Mouse (Mus musculus) testis, postnatal 10 days (tissue): ENCODE data around the gene Arhgap45.

Experiments
- DNase-seq: peaks from one replicate; pipeline ENCODE4 v3.0.0; 2021; ENCODE audit warnings: low spot score

Arhgap45 gene

DNA sequence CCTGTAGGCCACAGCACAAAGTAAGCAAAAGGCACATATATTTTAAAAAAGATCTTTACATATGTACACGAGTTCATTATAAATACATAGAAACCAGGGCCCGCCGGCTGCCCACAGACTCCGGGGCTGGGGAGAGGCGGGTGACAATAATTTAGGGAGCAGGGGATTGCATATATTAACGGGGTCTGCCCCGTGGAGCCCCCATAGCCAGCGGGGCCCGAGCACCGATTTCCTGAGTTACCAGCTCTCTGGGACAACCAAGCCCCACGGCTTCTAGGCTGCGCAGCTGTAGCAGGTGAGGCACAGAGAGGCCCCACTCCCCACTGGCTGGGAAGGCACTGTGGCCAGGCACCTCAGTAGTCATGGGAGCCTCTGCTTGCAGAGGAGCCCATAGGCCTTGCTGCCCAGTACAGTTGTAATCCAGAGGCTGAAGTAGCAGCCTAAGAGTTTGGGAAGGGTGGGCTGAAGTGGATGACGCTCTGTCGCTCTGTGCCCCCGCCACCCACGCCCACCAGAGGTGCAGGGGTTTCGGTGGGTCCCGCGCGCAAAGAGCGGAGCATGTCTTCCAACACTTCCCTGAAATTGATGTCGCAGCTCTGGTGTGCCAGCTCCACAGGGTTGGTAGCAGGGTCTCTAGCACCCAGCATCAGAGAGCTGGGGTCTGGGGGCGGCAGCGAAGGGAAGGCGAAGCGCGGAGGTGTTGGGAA is 40.7 kb downstream of the Arhgap45 start:
- DNase-seq, result no peak

GRCm38 (mm10) chr10:80057683-80058326 is 41.4 kb downstream of the Arhgap45 start:
- peak; percentile 73 for DNase-seq

- DNase-seq, result peak; percentile 54
Observed at GRCm38 (mm10) chr10:80063104-80063503, 46.7 kb downstream of the Arhgap45 start.

- DNase-seq, result peak; percentile 53
Observed at GRCm38 (mm10) chr10:80063877-80064650, 47.6 kb downstream of the Arhgap45 start.

- DNase-seq, result no peak
Observed at GRCm38 (mm10) chr10:80069251-80069650, 52.8 kb downstream of the Arhgap45 start.

DNA sequence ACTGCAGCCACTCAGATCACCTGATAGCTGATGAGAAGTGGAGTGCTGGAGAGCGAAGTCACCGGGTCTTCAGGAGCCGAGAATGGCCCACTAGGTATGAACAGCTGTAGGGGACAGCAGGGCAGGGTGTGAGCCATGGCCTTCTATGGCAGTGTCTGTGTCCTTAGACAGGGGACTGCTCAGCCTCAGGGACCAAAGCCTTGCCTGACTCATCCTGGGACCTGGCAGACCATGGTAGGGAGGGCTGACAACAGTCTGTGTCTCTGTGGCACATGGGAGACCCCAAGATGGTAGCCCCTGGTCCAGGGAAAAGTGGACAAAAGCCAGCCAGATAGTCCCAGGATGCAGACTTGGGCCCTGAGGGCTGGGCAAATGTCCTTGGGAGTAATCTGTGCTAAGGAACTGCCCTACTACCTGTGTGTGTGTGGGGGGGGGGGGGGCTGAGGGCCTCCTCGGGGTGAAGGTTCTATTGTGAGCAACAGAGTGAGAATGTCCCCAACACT is 53.5 kb downstream of the Arhgap45 start:
- DNase-seq, result no peak

- DNase-seq, result peak; percentile 87
Observed at GRCm38 (mm10) chr10:80070837-80071515, 54.5 kb downstream of the Arhgap45 start.

- DNase-seq, result no peak
Observed at GRCm38 (mm10) chr10:80071516-80071900, 55.1 kb downstream of the Arhgap45 start.

- DNase-seq, result no peak
Observed at GRCm38 (mm10) chr10:80072623-80073489, 56.4 kb downstream of the Arhgap45 start.

DNA sequence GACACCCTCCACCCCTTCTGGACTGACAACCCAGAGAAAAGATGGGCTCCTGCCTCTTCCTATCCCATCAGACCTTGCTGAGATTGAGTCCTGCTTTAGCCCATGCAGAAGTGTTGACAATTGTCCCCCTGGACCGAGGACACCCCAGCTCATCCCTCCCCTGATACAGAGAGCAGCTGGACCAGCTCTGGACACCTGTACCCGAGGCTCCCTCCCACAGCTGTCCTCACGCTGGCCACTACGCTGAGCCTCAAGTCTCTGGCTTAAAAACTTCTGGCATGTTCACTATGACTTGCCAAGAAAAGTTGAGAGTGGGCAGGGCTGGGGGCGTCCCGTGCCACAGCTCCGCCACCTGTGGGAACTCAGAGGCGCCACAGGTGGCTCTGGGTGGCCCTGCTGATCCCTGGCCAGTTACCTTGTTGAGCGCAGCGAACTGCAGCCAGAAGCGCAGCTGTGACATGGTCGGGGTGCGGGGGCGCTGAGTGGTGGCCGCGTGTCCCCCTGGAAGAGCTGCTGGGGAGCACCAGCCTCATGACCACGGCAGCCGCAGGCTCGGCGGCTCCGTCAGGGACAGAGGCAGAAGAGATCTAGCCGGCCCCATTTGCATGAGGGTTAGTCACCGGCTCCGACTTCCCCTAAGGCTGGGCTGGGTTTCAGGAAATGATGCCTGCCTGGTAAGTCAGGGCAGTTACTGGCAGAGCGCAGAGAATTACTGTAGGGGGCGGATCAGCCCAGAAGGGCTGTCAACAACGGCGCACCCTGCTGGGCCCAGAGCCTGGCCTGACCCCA is 58.6 kb downstream of the Arhgap45 start:
- no peak for DNase-seq

DNA sequence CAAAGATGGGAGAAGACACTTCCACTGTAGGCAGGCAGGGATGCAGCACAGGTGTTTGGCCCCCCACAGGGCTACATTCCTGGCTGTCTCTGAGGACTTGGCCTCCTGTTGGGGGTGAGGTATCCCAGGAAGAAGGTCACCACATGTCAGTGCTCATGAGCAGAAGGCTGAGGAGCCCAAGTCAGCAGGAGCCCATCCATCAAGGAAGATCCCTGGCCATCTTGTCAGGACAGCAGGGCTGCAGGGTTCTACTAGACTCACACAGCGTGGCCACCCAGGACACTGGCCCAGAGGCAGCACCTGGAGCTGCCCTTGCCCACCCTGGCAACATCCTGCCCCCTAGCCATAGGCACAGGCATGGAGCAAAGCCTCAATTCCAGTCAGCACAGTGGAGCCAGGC is 59.5 kb downstream of the Arhgap45 start:
- DNase-seq, result no peak

DNA sequence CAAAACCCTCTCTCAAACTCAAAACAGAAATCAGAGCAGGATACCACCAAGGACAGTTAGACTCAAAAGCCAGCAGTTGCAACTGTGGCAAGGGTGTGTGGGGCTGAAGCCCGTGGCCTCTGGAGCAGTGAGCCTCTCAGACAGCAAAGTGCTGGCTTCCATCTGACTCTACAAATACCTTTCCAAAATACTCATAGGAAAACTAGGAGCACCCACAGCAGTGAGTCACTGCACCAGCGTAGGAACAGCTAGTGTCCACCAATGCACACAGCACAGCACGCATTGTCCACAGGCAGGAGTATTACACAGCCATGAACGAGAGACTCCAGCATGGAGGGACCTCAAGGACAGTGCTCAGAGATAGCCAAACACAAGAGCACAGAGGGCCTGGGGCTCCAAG is 59.9 kb downstream of the Arhgap45 start:
- no peak for DNase-seq

GRCm38 (mm10) chr10:80077312-80077711 is 60.9 kb downstream of the Arhgap45 start:
- DNase-seq, result no peak

- no peak for DNase-seq
Observed at GRCm38 (mm10) chr10:80078366-80078765, 61.9 kb downstream of the Arhgap45 start.

DNA sequence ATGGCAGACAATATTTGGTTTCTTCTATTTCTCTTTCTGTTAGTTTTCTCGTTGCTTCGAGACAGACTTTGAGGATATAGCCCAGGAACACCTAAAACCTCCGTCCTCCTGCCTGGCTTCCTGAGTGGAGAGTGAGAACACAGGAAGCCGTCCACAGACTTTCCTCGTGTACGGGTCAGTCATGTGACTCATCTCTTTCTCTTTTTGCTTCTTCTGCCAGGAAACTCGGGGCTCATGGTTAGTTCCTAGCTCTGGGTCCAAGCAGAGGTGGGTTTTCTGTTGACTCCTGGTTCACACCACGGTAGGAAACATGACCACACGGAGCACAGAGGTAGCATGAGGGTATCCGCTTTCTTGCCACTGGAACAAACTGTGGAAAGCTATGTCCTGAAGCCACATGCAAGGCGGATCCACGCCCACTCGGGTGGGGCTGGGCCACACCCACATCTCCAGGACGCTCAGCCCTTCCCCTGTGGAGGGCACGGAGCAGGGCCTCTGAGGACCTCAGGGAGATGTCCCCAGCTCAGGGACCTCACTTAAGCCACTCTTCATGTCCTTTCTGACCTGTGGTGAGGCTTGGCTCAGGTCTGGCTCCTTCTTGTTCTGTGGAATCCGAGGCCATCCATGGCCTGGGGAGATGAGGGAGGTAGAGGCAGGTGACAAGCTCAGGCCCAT is 64.1 kb downstream of the Arhgap45 start:
- no peak for DNase-seq
